Mouse (Mus musculus) embryo, embryonic 10.5 days (tissue): Measurements from ENCODE around the gene Gse1.
A peak's percentile ranks its signal among the peaks of the same experiment; 100 is the strongest.

Source experiments
- DNase-seq: peaks from one replicate; pipeline ENCODE4 v3.0.0-alpha.2; 2015; ENCODE audit warnings: low spot score

Gene Gse1

GRCm38 (mm10) chr8:120276051-120276890 lies 48.0 kb downstream of the Gse1 start:
- DNase-seq: peak; percentile 97

GRCm38 (mm10) chr8:120276891-120277426 lies 48.7 kb downstream of the Gse1 start:
- peak; percentile 66 for DNase-seq

- DNase-seq: no peak
Measured at GRCm38 (mm10) chr8:120278009-120278408, 49.8 kb downstream of the Gse1 start.

- DNase-seq: no peak
Measured at GRCm38 (mm10) chr8:120279418-120279817, 51.2 kb downstream of the Gse1 start.

GRCm38 (mm10) chr8:120281487-120281886 lies 53.2 kb downstream of the Gse1 start:
- DNase-seq: peak; percentile 94

GRCm38 (mm10) chr8:120282465-120282864 lies 54.2 kb downstream of the Gse1 start:
- DNase-seq: no peak

GRCm38 (mm10) chr8:120284265-120284664 lies 56.0 kb downstream of the Gse1 start:
- DNase-seq: no peak

- DNase-seq: no peak
Measured at GRCm38 (mm10) chr8:120285033-120285432, 56.8 kb downstream of the Gse1 start.

GRCm38 (mm10) chr8:120285878-120286277 lies 57.6 kb downstream of the Gse1 start:
- no peak for DNase-seq

- peak; percentile 81 for DNase-seq
Measured at GRCm38 (mm10) chr8:120288122-120288908, 60.1 kb downstream of the Gse1 start.

- no peak for DNase-seq
Measured at GRCm38 (mm10) chr8:120289191-120289590, 60.9 kb downstream of the Gse1 start.

GRCm38 (mm10) chr8:120289698-120290181 lies 61.5 kb downstream of the Gse1 start:
- no peak for DNase-seq

GRCm38 (mm10) chr8:120290614-120291013 lies 62.4 kb downstream of the Gse1 start:
- DNase-seq: no peak

- no peak for DNase-seq
Measured at GRCm38 (mm10) chr8:120291650-120292049, 63.4 kb downstream of the Gse1 start.

GRCm38 (mm10) chr8:120292316-120293107 lies 64.3 kb downstream of the Gse1 start:
- DNase-seq: no peak

GRCm38 (mm10) chr8:120293421-120294357 lies 65.4 kb downstream of the Gse1 start:
- no peak for DNase-seq

- DNase-seq: peak; percentile 81
Measured at GRCm38 (mm10) chr8:120294982-120295870, 67.0 kb downstream of the Gse1 start.

- DNase-seq: peak; percentile 67
Measured at GRCm38 (mm10) chr8:120297000-120297399, 68.7 kb downstream of the Gse1 start.
